Mouse (Mus musculus) olfactory bulb, adult 2 months (tissue): ENCODE results near the gene Dbndd2. TPM values are rescaled to one million over a fixed set of nuclear protein-coding genes. Genes with fewer than 3 reads are reported as not detected.

Source experiments
- H3K27ac ChIP-seq: fragments of 200-500 bp; 2 replicates; pipeline ENCODE4 v1.5.1; 2012; ENCODE audit warnings: low read depth, low read length; ENCODE audit not compliant: insufficient read depth
- H3K4me1 ChIP-seq: fragments of 200-500 bp; 2 replicates; pipeline ENCODE4 v1.6.1; 2012; ENCODE audit warnings: low read length; ENCODE audit not compliant: control insufficient read depth, insufficient read depth
- H3K4me3 ChIP-seq: fragments of 200-500 bp; 2 replicates; pipeline ENCODE4 v1.5.1; 2012; ENCODE audit warnings: mild to moderate bottlenecking, low read depth, low read length, moderate library complexity; ENCODE audit not compliant: insufficient read depth
- CTCF ChIP-seq: fragments of 200-500 bp; IDR thresholded peaks from 2 replicates; pipeline ENCODE4 v1.5.1; 2012; ENCODE audit warnings: low read depth, mild to moderate bottlenecking, low read length, moderate library complexity; ENCODE audit not compliant: insufficient read depth
- POLR2A ChIP-seq: fragments of 200-500 bp; IDR thresholded peaks from 2 replicates; pipeline ENCODE4 v1.6.1; 2012; ENCODE audit warnings: mild to moderate bottlenecking, low read depth, low read length, moderate library complexity; ENCODE audit not compliant: insufficient read depth
- WGBS: fragments of 180-500 bp; shearing (Covaris S2); methylation state at CpG from one replicate; pipeline ENCODE4 v1.1.7; 2018; 5-methylcytosine and 5-hydroxymethylcytosine counted together
- polyA plus RNA-seq: library from polyadenylated mRNA; stranded (reverse); fragments of >200 nt; gene quantifications from 2 replicates; pipeline ENCODE4 v1.2.4, GENCODE M21; 2012; ENCODE audit warnings: low replicate concordance; ENCODE audit not compliant: missing spikeins, insufficient read depth, insufficient read length

Gene Dbndd2
- polyA plus RNA-seq, 1 experiment: 84.6 TPM

GRCm38 (mm10) chr2:164496847-164497690 lies 11.2 kb downstream of the Dbndd2 start, which contains the start of gene Pigt:
Gene Pigt (plus strand): TSS chr2:164497520.
- Histone ChIP-seq H3K4me1 (peaks cover 5% of the 10 kb centered on the region; the same call in 1 of the 2 replicates), H3K4me3 (peak within 1 kb of the TSS; percentile 84), H3K27ac (peak within 1 kb of the TSS; percentile 63)
- WGBS: 4% methylated on average over 43 of the region's 43 CpGs
- TF ChIP-seq POLR2A (peak; percentile 92), CTCF (0 out of 2 replicates have a peak, but pooled peaks have one; percentile 11)

- Histone ChIP-seq H3K27ac (no peak overlapping the region), H3K4me1 (peaks cover 5% of the 10 kb centered on the region; the same call in 1 of the 2 replicates), H3K4me3 (peak overlapping the region; percentile 84)
- WGBS: 4% methylated on average over 21 of the region's 21 CpGs
- TF ChIP-seq POLR2A (no peak), CTCF (no peak)
Measured at GRCm38 (mm10) chr2:164497691-164498268, 11.9 kb downstream of the Dbndd2 start.

DNA sequence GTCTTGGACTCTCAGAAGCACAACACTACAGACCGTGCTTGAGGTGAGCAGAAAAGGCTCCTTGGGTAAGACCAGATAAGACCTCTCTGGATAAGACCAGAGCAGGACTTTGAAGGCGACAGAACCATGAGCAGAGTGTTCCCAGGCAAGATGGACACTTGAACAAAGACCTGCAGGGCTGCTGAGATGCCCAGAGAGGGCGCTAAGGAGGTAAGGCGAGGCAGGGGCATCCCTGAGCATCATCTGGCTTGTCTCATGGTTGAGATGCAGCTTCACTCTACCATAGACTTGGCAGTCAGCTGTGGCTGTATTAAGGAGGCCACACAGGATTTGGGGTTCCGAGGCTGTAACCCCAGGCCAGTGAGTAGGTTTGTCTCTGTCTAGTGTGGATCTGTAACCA lies 13.4 kb downstream of the Dbndd2 start:
- WGBS: 73% methylated on average over 5 of the region's 5 CpGs
- no peak overlapping the region for H3K4me3 ChIP-seq
- TF ChIP-seq POLR2A: no peak
- no peak overlapping the region for H3K27ac ChIP-seq
- H3K4me1 ChIP-seq: peaks cover 5% of the 10 kb centered on the region; the same call in 1 of the 2 replicates

- H3K4me1 ChIP-seq: peaks cover 5% of the 10 kb centered on the region; the same call in 1 of the 2 replicates
- H3K4me3 ChIP-seq: no peak overlapping the region
- H3K27ac ChIP-seq: no peak overlapping the region
- WGBS: 73% methylated on average over 7 of the region's 7 CpGs
- TF ChIP-seq CTCF (no peak), POLR2A (no peak)
Measured at GRCm38 (mm10) chr2:164500511-164500910, 14.6 kb downstream of the Dbndd2 start.

- Histone ChIP-seq H3K4me3 (no peak overlapping the region), H3K27ac (no peak overlapping the region), H3K4me1 (no peaks in the 10 kb centered on the region)
- TF ChIP-seq CTCF (no peak), POLR2A (no peak)
- whole genome bisulfite sequencing: 98% methylated on average over 3 of the region's 3 CpGs
Measured at GRCm38 (mm10) chr2:164504919-164505318, 19.0 kb downstream of the Dbndd2 start.

DNA sequence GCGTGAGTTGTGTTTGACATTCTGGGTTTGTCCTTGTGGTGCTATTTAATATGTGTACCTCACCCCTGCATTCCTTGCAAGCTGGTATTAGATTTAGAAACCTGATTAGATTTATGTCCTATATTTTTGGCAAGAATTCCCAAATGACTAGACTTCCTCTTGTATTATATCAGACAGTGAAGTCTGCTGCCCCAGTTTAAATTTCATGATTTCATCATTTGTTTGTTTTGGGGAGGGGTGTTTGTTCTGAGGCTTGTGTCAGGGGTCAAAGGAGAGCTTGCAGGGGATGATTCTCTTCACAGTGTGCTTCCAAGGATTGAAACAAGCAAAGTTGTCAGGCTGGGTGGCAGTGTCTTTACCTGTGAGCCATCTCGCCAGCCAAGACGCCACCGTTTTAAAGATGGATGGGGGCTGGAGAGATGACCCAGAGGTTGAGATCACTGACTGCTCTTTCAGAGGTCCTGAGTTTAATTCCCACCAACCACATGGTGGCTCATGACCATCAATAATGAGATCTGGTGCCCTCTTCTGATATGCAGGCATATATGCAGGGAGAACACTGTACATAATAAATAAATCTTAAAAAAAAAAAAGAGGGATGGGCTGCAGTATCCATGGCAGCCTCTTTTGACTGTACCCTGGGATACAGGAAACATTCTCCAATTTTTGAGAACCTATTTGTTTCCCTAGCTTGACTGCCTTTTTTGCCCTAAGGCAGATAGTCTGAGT lies 19.9 kb downstream of the Dbndd2 start:
- WGBS: 96% methylated on average over 4 of the region's 4 CpGs
- no peak for TF ChIP-seq POLR2A
- no peak for TF ChIP-seq CTCF
- Histone ChIP-seq H3K4me1 (no peaks in the 10 kb centered on the region), H3K27ac (no peak overlapping the region), H3K4me3 (no peak overlapping the region)

GRCm38 (mm10) chr2:164507811-164508210 lies 21.9 kb downstream of the Dbndd2 start:
- TF ChIP-seq CTCF (no peak), POLR2A (no peak)
- Histone ChIP-seq H3K4me1 (no peaks in the 10 kb centered on the region), H3K27ac (no peak overlapping the region), H3K4me3 (no peak overlapping the region)
- 82% methylated on average over 19 of the region's 19 CpGs for WGBS

DNA sequence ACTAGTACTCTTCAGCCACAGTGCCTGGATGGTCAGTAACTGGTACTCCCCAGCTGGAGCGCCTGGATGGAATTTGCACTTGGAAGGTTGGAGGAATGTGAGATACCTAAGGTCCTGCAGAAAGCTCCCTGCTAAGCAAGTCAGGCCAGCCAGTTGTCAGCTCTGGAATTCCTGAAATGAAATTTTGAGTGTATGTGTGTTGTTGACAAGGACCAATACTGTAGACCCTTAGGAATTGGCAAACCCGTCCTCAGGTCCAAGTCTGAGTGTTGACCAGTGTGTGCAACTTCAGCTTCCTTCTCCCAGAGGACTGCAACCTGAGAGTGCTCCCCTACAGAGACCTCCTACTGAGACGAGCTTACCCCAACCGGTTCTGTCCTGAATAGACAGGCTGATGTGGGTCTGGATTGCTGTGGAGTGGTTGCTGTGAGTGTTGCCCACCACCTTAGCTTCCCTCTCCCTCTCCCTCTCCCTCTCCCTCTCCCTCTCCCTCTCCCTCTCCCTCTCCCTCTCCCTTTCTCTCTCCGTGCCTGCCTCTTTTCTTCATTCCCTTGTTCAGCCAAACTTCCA lies 24.8 kb downstream of the Dbndd2 start:
- no peak for TF ChIP-seq CTCF
- no peak for TF ChIP-seq POLR2A
- no peaks in the 10 kb centered on the region for H3K4me1 ChIP-seq
- no peak overlapping the region for H3K4me3 ChIP-seq
- H3K27ac ChIP-seq: no peak overlapping the region
- WGBS: 45% methylated on average over 5 of the region's 5 CpGs
